Mouse (Mus musculus) limb, embryonic 12.5 days (tissue): ENCODE data around the gene Tomm40l. TPM values are rescaled to one million over a fixed set of nuclear protein-coding genes. Genes with fewer than 3 reads are reported as not detected.

Experiments
- ATAC-seq: fragments of 200-750 bp; cut with Nextera tagmentation; 2 replicates; pipeline ENCODE4 v1.8.0; 2017; ENCODE audit warnings: low read depth, moderate TSS enrichment; ENCODE audit not compliant: insufficient number of reproducible peaks, insufficient read depth, low FRiP score, low TSS enrichment
- H3K27ac ChIP-seq: fragments of 300-500 bp; sonication (generic); 2 replicates; pipeline ENCODE4 v1.5.1; 2016; ENCODE audit warnings: mild to moderate bottlenecking, moderate library complexity
- H3K27me3 ChIP-seq: fragments of 300-500 bp; sonication (generic); 2 replicates; pipeline ENCODE4 v1.6.1; 2016; ENCODE audit warnings: mild to moderate bottlenecking, moderate library complexity
- H3K36me3 ChIP-seq: fragments of 300-500 bp; sonication (generic); 2 replicates; pipeline ENCODE4 v1.6.1; 2016; ENCODE audit warnings: mild to moderate bottlenecking, moderate library complexity
- H3K4me1 ChIP-seq: fragments of 300-500 bp; sonication (generic); replicated peaks from 2 replicates; pipeline ENCODE4 v1.6.1; 2016
- H3K4me2 ChIP-seq: fragments of 300-500 bp; sonication (generic); 2 replicates; pipeline ENCODE4 v1.6.1; 2016; ENCODE audit warnings: mild to moderate bottlenecking, moderate library complexity
- H3K4me3 ChIP-seq: fragments of 300-500 bp; sonication (generic); replicated peaks from 2 replicates; pipeline ENCODE4 v1.5.1; 2016; ENCODE audit warnings: mild to moderate bottlenecking
- H3K9ac ChIP-seq: fragments of 300-500 bp; sonication (generic); replicated peaks from 2 replicates; pipeline ENCODE4 v1.6.1; 2016; ENCODE audit warnings: mild to moderate bottlenecking, moderate library complexity
- H3K9me3 ChIP-seq: fragments of 300-500 bp; sonication (generic); 2 replicates; pipeline ENCODE4 v1.6.1; 2016; ENCODE audit warnings: mild to moderate bottlenecking, moderate library complexity
- WGBS: fragments of 180-500 bp; shearing (Covaris S2); methylation state at CpG from one replicate; pipeline ENCODE4 v1.1.7; 2016; 5-methylcytosine and 5-hydroxymethylcytosine counted together
- polyA plus RNA-seq: library from polyadenylated mRNA; unstranded; fragments of >200 nt; fragmentation: Nextera tagmentation; extraction: Ambion mirVana; gene quantifications from 2 replicates; pipeline ENCODE4 v1.2.1, GENCODE M21; 2016

Tomm40l gene
- 29.7 and 31.9 TPM in 2 replicates for polyA plus RNA-seq

GRCm38 (mm10) chr1:171222238-171223155, at the start of gene Tomm40l:
Gene Tomm40l (minus strand): TSS chr1:171222514.
- no peaks in the 10 kb centered on the region for H3K27me3 ChIP-seq
- peak; percentile 98 for ATAC-seq
- H3K4me2 ChIP-seq: peak within 1 kb of the TSS; percentile 87
- 2% methylated on average over 28 of the region's 28 CpGs for WGBS
- no peaks in the 10 kb centered on the region for H3K9me3 ChIP-seq
- H3K4me3 ChIP-seq: peak within 1 kb of the TSS; percentile 59
- H3K9ac ChIP-seq: peak within 1 kb of the TSS; percentile 58
- H3K4me1 ChIP-seq: peaks cover 10% of the 10 kb centered on the region
- peaks cover 25% of the 10 kb centered on the region for H3K36me3 ChIP-seq
- peak within 1 kb of the TSS; percentile 86 for H3K27ac ChIP-seq

- Histone ChIP-seq H3K9ac (no peak overlapping the region), H3K27ac (no peak overlapping the region), H3K36me3 (peaks cover 55% of the 10 kb centered on the region), H3K9me3 (no peaks in the 10 kb centered on the region), H3K27me3 (no peaks in the 10 kb centered on the region; the same call in 1 of the 2 replicates), H3K4me1 (peaks cover 7% of the 10 kb centered on the region), H3K4me3 (no peak overlapping the region; the same call in 1 of the 2 replicates), H3K4me2 (peak overlapping the region; percentile 95; the same call in 1 of the 2 replicates)
- ATAC-seq: no peak
- WGBS: 92% methylated on average over 3 of the region's 3 CpGs
Observed at GRCm38 (mm10) chr1:171272086-171272485, 49.8 kb upstream of the Tomm40l start.

- Histone ChIP-seq H3K4me3 (no peak overlapping the region; the same call in 1 of the 2 replicates), H3K27me3 (no peaks in the 10 kb centered on the region; the same call in 1 of the 2 replicates), H3K27ac (no peak overlapping the region), H3K4me2 (peak overlapping the region; percentile 95; the same call in 1 of the 2 replicates), H3K36me3 (peaks cover 51% of the 10 kb centered on the region), H3K4me1 (peaks cover 7% of the 10 kb centered on the region), H3K9me3 (no peaks in the 10 kb centered on the region), H3K9ac (no peak overlapping the region)
- 72% methylated on average over 10 of the region's 10 CpGs for WGBS
- no peak for ATAC-seq
Observed at GRCm38 (mm10) chr1:171271622-171272021, 49.3 kb upstream of the Tomm40l start.

- Histone ChIP-seq H3K4me3 (peak overlapping the region; percentile 77), H3K36me3 (peaks cover 47% of the 10 kb centered on the region), H3K9ac (peak overlapping the region; percentile 73), H3K4me1 (peaks cover 7% of the 10 kb centered on the region), H3K4me2 (peak overlapping the region; percentile 95), H3K27me3 (no peaks in the 10 kb centered on the region; the same call in 1 of the 2 replicates), H3K27ac (peak overlapping the region; percentile 53; the same call in 1 of the 2 replicates), H3K9me3 (no peaks in the 10 kb centered on the region)
- ATAC-seq: no peak
- 51% methylated on average over 9 of the region's 9 CpGs for WGBS
Observed at GRCm38 (mm10) chr1:171271196-171271595, 48.9 kb upstream of the Tomm40l start.

DNA sequence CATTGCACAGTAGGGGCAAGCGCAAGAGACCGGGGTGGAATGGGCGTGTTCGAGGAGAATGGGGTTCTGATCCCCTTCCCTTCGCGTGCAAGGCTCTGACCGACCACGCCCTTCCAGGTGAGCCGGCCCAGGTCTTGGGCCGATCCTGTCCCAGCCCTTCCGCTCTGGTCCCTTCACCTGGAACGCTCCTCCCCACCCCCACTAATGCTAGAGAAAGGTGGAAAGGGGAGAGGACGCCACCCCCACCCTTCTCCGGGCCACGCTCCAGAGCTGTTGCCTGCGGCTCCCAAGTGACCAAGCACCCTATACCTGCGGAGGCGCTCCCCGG, 48.2 kb upstream of the Tomm40l start:
- H3K36me3 ChIP-seq: peaks cover 40% of the 10 kb centered on the region
- H3K4me1 ChIP-seq: peaks cover 7% of the 10 kb centered on the region
- under 1% methylated on average over 19 of the region's 19 CpGs for WGBS
- H3K9ac ChIP-seq: peak overlapping the region; percentile 73
- peak; percentile 82 for ATAC-seq
- H3K4me2 ChIP-seq: peak overlapping the region; percentile 95
- H3K4me3 ChIP-seq: peak overlapping the region; percentile 77
- H3K27ac ChIP-seq: peak overlapping the region; percentile 53; the same call in 1 of the 2 replicates
- H3K9me3 ChIP-seq: no peaks in the 10 kb centered on the region
- H3K27me3 ChIP-seq: no peaks in the 10 kb centered on the region; the same call in 1 of the 2 replicates

DNA sequence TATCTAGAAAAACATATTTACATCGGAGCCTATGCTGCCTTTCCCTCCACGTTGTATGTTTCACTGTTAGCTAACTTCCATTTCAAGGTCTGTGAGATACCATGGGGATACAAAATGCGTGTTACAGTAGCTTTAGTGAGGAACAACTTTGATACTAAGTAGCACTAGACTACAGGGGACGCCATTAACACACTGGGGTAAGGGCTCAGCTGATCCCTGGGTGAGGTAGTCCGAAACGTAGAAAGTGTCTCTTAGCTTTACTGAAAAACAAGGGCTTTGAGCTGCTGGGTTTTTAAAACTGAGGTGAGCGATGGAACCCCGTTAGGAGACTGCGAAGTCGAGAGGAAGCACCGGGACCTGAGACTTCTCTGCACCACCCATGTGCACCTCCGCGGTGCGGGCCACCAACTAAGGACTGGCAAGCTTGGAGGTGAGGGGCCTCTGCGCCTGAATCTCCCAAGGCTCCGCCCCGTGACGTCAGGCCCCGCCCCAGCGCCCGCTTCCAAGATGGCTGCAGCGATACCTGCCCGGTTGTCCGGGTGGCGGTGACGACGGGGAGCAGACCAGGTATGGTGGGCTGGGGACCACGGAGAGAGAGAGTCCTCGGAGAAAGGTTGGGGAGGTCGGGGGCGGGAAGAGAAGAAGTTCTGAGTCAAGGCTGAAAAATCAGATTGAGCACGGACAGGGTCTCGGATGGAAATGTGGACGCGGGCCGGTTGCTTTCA, 47.7 kb upstream of the Tomm40l start, which contains the start of gene B4galt3:
B4galt3 (plus strand) TSS at position 481 of the 725 bp plus-strand sequence.
- H3K4me1 ChIP-seq: peaks cover 7% of the 10 kb centered on the region
- H3K4me2 ChIP-seq: peak within 1 kb of the TSS; percentile 95
- H3K4me3 ChIP-seq: peak within 1 kb of the TSS; percentile 77
- peak within 1 kb of the TSS; percentile 73 for H3K9ac ChIP-seq
- no peaks in the 10 kb centered on the region; the same call in 1 of the 2 replicates for H3K27me3 ChIP-seq
- peaks cover 35% of the 10 kb centered on the region for H3K36me3 ChIP-seq
- peak; percentile 93 for ATAC-seq
- peak within 1 kb of the TSS; percentile 53; the same call in 1 of the 2 replicates for H3K27ac ChIP-seq
- no peaks in the 10 kb centered on the region for H3K9me3 ChIP-seq
- WGBS: 3% methylated on average over 36 of the region's 36 CpGs

DNA sequence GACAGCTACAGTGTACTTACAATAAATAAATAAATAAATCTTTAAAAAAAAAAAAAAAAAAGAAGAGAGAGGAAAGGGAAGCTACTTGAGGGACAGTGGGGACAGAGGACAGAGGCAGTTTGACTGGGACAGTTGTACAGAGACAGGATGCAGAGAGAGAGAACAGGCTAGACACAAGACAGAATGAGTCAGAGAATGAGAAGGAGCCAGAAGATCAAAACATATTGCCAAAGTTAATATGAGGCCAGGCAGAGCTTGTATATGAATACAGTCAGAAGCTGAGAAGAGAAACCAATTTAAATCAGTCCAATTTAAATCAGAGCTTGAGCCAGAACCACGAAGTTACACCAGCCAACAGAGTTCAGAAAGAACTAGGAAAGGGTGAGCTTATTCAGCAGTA, 46.0 kb upstream of the Tomm40l start:
- Histone ChIP-seq H3K4me1 (peaks cover 10% of the 10 kb centered on the region), H3K27ac (no peak overlapping the region), H3K27me3 (no peaks in the 10 kb centered on the region; the same call in 1 of the 2 replicates), H3K9ac (no peak overlapping the region), H3K9me3 (no peaks in the 10 kb centered on the region), H3K4me3 (no peak overlapping the region), H3K36me3 (peaks cover 18% of the 10 kb centered on the region), H3K4me2 (no peak overlapping the region)
- no peak for ATAC-seq
- 55% methylated on average over 1 of the region's 1 CpGs for WGBS

GRCm38 (mm10) chr1:171265971-171266744, 43.8 kb upstream of the Tomm40l start:
- peaks cover 17% of the 10 kb centered on the region for H3K4me1 ChIP-seq
- no peak for ATAC-seq
- no peak overlapping the region for H3K4me2 ChIP-seq
- 65% methylated on average over 4 of the region's 4 CpGs for WGBS
- no peak overlapping the region for H3K27ac ChIP-seq
- H3K36me3 ChIP-seq: no peaks in the 10 kb centered on the region
- no peak overlapping the region for H3K9ac ChIP-seq
- H3K9me3 ChIP-seq: no peaks in the 10 kb centered on the region
- no peak overlapping the region for H3K4me3 ChIP-seq
- H3K27me3 ChIP-seq: no peaks in the 10 kb centered on the region; the same call in 1 of the 2 replicates

DNA sequence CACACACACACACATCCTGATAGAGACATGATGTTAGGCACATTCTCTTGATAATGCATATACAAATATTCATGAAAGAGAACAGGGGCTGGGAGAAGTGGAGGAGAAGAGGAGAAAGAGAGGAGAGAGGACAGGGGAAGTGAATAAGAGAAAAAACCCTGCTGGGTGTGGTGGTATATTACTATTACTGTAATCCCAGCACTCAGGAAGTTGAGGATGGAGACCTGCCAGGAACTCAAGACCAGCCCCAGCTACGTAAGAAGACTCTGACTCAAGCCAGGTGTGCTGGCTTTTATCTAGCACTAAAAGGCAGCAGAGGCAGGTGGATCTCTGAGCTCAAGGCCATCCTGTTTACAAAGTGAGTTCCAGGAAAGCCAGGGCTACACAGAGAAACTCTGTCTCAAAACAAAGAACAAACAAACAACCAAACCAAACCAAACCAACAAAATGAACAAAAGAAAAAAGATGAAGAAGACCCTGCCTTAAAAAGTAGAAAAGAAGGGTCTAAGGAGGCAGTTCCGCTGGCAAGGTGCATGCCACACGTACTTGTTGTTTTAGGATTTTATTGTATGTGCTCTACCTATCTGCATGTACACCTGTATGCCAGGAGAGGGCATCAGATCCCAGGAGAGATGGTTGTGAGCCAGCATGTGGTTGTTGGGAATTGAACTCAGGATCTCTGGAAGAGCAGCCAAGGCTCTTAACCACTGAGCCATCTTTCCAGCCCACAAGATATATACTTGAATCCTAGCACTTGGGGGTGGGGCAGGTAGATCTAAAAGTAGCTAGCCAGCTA, 41.5 kb upstream of the Tomm40l start:
- Histone ChIP-seq H3K36me3 (peaks cover 4% of the 10 kb centered on the region), H3K9me3 (no peaks in the 10 kb centered on the region), H3K4me3 (no peak overlapping the region), H3K4me2 (peak overlapping the region; percentile 48; the same call in 1 of the 2 replicates), H3K27me3 (no peaks in the 10 kb centered on the region; the same call in 1 of the 2 replicates), H3K27ac (peak overlapping the region; percentile 66; the same call in 1 of the 2 replicates), H3K9ac (no peak overlapping the region), H3K4me1 (peaks cover 11% of the 10 kb centered on the region)
- no peak for ATAC-seq
- 74% methylated on average over 3 of the region's 3 CpGs for WGBS

DNA sequence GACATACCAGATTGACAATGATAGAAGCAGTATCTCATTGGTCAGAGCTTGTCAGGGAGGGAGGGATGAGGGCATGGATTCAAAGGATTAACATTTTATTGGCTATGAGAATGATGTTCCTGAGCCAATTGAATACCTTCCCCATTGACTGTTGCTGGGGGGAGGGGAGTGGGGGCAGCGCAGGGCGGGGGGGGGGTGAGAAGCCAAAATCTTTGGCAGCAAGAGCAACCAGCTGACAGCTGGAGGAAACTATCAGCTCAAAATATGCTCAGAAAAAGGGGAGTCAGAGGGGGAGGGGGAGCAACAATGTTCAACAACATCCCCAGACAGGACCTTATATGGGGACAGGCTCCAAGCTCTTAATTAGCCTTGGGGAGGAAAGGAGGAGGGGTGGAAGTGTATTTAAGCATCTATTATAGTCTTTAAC, 40.9 kb upstream of the Tomm40l start:
- H3K4me1 ChIP-seq: peaks cover 11% of the 10 kb centered on the region
- peak overlapping the region; percentile 66 for H3K27ac ChIP-seq
- peak overlapping the region; percentile 48 for H3K4me2 ChIP-seq
- H3K9me3 ChIP-seq: no peaks in the 10 kb centered on the region
- H3K36me3 ChIP-seq: peaks cover 8% of the 10 kb centered on the region
- no peaks in the 10 kb centered on the region; the same call in 1 of the 2 replicates for H3K27me3 ChIP-seq
- no peak for ATAC-seq
- 12% methylated on average over 2 of the region's 2 CpGs for WGBS
- H3K4me3 ChIP-seq: peak overlapping the region; percentile 11; the same call in 1 of the 2 replicates
- no peak overlapping the region for H3K9ac ChIP-seq
